In genomic region chr9:117107926-117108325, GRCm38 (mm10) we compare ENCODE assay signal across 18 mouse cellular contexts.
"Had no signal": no experiment of that assay in that cellular context is flagged by ENCODE, and none has a peak within 500 bp of the region (broad histone marks: within the 10 kb centered on the region; RNA-seq: fewer than 3 reads in every experiment).

No protein-coding gene starts in this region.

- H3K4me3 ChIP-seq: liver, embryonic 15.5 days; midbrain, embryonic 10.5 days; midbrain, embryonic 12.5 days; midbrain, embryonic 15.5 days; neural tube, embryonic 13.5 days; neural tube, embryonic 15.5 days had no signal

- H3K4me1 ChIP-seq: liver, embryonic 15.5 days; midbrain, embryonic 10.5 days; midbrain, embryonic 12.5 days; midbrain, embryonic 15.5 days had no signal

- H3K9me3 ChIP-seq: liver, embryonic 15.5 days; midbrain, embryonic 10.5 days; midbrain, embryonic 12.5 days; midbrain, embryonic 15.5 days; neural tube, embryonic 13.5 days; neural tube, embryonic 15.5 days had no signal

- H3K27me3 ChIP-seq: liver, embryonic 15.5 days; midbrain, embryonic 12.5 days; midbrain, embryonic 15.5 days; neural tube, embryonic 13.5 days; neural tube, embryonic 15.5 days had no signal

- H3K36me3 ChIP-seq: liver, embryonic 15.5 days; midbrain, embryonic 10.5 days; midbrain, embryonic 12.5 days; midbrain, embryonic 15.5 days had no signal

- H3K27ac ChIP-seq: liver, embryonic 15.5 days; midbrain, embryonic 10.5 days; midbrain, embryonic 12.5 days; midbrain, embryonic 15.5 days; neural tube, embryonic 13.5 days; neural tube, embryonic 15.5 days had no signal

- ATAC-seq: midbrain, embryonic 15.5 days had no signal

- H3K9ac ChIP-seq: liver, embryonic 15.5 days; lung, embryonic 14.5 days; midbrain, embryonic 12.5 days; midbrain, embryonic 15.5 days; neural tube, embryonic 13.5 days; neural tube, embryonic 15.5 days had no signal

- H3K4me2 ChIP-seq: liver, embryonic 15.5 days; lung, embryonic 14.5 days; midbrain, embryonic 12.5 days; midbrain, embryonic 15.5 days; neural tube, embryonic 13.5 days; neural tube, embryonic 15.5 days had no signal

- DNase-seq: lung, adult 18-20 months; lung, embryonic 14.5 days; lung, postnatal 10 days; lung, postnatal 4 days; retina, postnatal 1 day; right cerebral cortex, adult 18-20 months; right cerebral cortex, postnatal 25 days; right cerebral cortex, postnatal 4 days; spleen, adult 18-20 months; thymus, adult 18-20 months; thymus, postnatal 14 days; thymus, postnatal 36 days had no signal
